Mouse (Mus musculus): ENCODE measurements around the gene Nek10. TPM values are rescaled to one million over a fixed set of nuclear protein-coding genes. Genes with fewer than 3 reads are reported as not detected.

Nek10 gene
- polyA plus RNA-seq, 1 experiment from 2014 or later: not detected

GRCm38 (mm10) chr14:14870059-14870458, 66.8 kb downstream of the Nek10 start:
- no peak for DNase-seq (ENCODE audit: low spot score)

GRCm38 (mm10) chr14:14870463-14870862, 67.2 kb downstream of the Nek10 start:
- DNase-seq (ENCODE audit: low spot score): no peak

GRCm38 (mm10) chr14:14871121-14871520, 67.9 kb downstream of the Nek10 start:
- no peak for DNase-seq (ENCODE audit: low spot score)

GRCm38 (mm10) chr14:14871700-14872099, 68.5 kb downstream of the Nek10 start:
- DNase-seq (ENCODE audit: low spot score): no peak

GRCm38 (mm10) chr14:14893932-14894652, 90.9 kb downstream of the Nek10 start:
- no peak for DNase-seq (ENCODE audit: low spot score)

- no peak for DNase-seq (ENCODE audit: low spot score)
Observed at GRCm38 (mm10) chr14:14894776-14895175, 91.6 kb downstream of the Nek10 start.

- no peak for DNase-seq (ENCODE audit: low spot score)
Observed at GRCm38 (mm10) chr14:14895363-14895762, 92.1 kb downstream of the Nek10 start.

GRCm38 (mm10) chr14:14896399-14897136, 93.4 kb downstream of the Nek10 start:
- DNase-seq (ENCODE audit: low spot score): no peak

GRCm38 (mm10) chr14:14904750-14905529, 101.7 kb downstream of the Nek10 start:
- peak; percentile 70 for DNase-seq (ENCODE audit: low spot score)

GRCm38 (mm10) chr14:14905530-14905852, 102.3 kb downstream of the Nek10 start:
- peak; percentile 22 for DNase-seq (ENCODE audit: low spot score)

GRCm38 (mm10) chr14:14925615-14926014, 122.4 kb downstream of the Nek10 start:
- DNase-seq (ENCODE audit: low spot score): no peak

GRCm38 (mm10) chr14:14927559-14927958, 124.3 kb downstream of the Nek10 start:
- no peak for DNase-seq (ENCODE audit: low spot score)

- no peak for DNase-seq (ENCODE audit: low spot score)
Observed at GRCm38 (mm10) chr14:14934977-14935376, 131.8 kb downstream of the Nek10 start.

GRCm38 (mm10) chr14:14945930-14946329, 142.7 kb downstream of the Nek10 start:
- no peak for DNase-seq (ENCODE audit: low spot score)

- DNase-seq (ENCODE audit: low spot score): no peak
Observed at GRCm38 (mm10) chr14:14949023-14949422, 145.8 kb downstream of the Nek10 start.

GRCm38 (mm10) chr14:14951808-14952207, 148.6 kb downstream of the Nek10 start:
- DNase-seq (ENCODE audit: low spot score): no peak

GRCm38 (mm10) chr14:14959780-14960440, 156.7 kb downstream of the Nek10 start:
- no peak for DNase-seq (ENCODE audit: low spot score)

GRCm38 (mm10) chr14:14960441-14960988, 157.3 kb downstream of the Nek10 start:
- DNase-seq (ENCODE audit: low spot score): no peak

GRCm38 (mm10) chr14:14970633-14971032, 167.4 kb downstream of the Nek10 start:
- DNase-seq (ENCODE audit: low spot score): no peak

GRCm38 (mm10) chr14:14971056-14971455, 167.8 kb downstream of the Nek10 start:
- DNase-seq (ENCODE audit: low spot score): no peak

GRCm38 (mm10) chr14:14974156-14974555, 170.9 kb downstream of the Nek10 start:
- DNase-seq (ENCODE audit: low spot score): no peak
